Mouse (Mus musculus): ENCODE measurements at regions not wholly inside any gene's neighbourhood (a gene's known extent, or its start where the extent isn't known, plus 50 kb on each side); places are given as distances from the start of the nearest gene placed in this dataset.

DNA sequence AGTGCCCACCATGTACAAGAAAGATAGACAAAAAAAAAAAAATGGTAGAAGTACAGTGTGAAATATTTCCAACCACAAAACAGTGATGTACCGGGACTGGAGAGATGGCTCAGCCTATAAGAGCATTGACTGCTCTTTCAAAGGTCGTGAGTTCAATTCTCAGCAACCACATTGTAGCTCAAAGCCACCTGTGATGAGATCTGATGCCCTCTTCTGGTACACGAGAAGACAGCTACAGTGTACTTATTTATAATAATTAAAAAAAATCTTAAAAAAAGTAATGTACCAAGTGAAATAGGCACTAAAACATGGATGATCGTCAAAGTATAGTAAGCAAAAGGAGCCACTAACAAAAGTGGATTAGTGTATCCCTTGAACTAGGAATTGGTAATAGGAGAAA is 1154.2 kb upstream of the Sel1l start:
- no peak for TF ChIP-seq ZNF384 (IDR thresholded peaks at IDR 0.05; ENCODE audit: low read depth, low read length)
- TF ChIP-seq ZC3H11A (IDR thresholded peaks at IDR 0.05; ENCODE audit: borderline replicate concordance, low read depth, low read length): no peak
- no peak for TF ChIP-seq CHD2 (IDR thresholded peaks at IDR 0.05; ENCODE audit: low read depth, low read length)
- no peak for TF ChIP-seq HCFC1 (IDR thresholded peaks at IDR 0.05; ENCODE audit: borderline replicate concordance, insufficient read depth, low read length)
- no peak for TF ChIP-seq MAFK (IDR thresholded peaks at IDR 0.05; ENCODE audit: insufficient read depth, low read depth, low read length)

Data from ES-E14 (cell line).